Mouse (Mus musculus) MEL (cell line): ENCODE results near the gene Ccl6. TPM values are rescaled to one million over a fixed set of nuclear protein-coding genes. Genes with fewer than 3 reads are reported as not detected.

Source experiments
- DNase-seq: peaks from one replicate; pipeline ENCODE4 v3.0.0; 2011; ENCODE audit warnings: low read depth, low spot score
- H3K27ac ChIP-seq: 2 replicates; pipeline ENCODE4 v1.5.1; 2012; ENCODE audit warnings: low read depth, mild to moderate bottlenecking, control low read depth, low read length, moderate library complexity; ENCODE audit not compliant: control insufficient read depth
- H3K27me3 ChIP-seq, 2 experiments: fragments of 150-350 bp in 1 of 2; sonication (generic) in 1 of 2; 2 replicates each; pipeline ENCODE4 v1.6.1; 2012; ENCODE audit warnings: low read length in 2 of 2, mild to moderate bottlenecking in 2 of 2, improper control_type of control experiment in 1 of 2, moderate library complexity in 1 of 2; ENCODE audit not compliant: insufficient read depth in 2 of 2, control insufficient read depth in 1 of 2
- H3K36me3 ChIP-seq, 2 experiments: 2 replicates each; pipeline ENCODE4 v1.6.1; 2012 to 2014; ENCODE audit warnings: low read length in 2 of 2, improper control_type of control experiment in 1 of 2, inconsistent platforms in 1 of 2, mild to moderate bottlenecking in 1 of 2; ENCODE audit not compliant: insufficient read depth in 2 of 2, control insufficient read depth in 1 of 2
- H3K4me1 ChIP-seq, 2 experiments: fragments of 150-350 bp in 1 of 2; sonication (generic) in 1 of 2; 2 replicates each; pipeline ENCODE4 v1.6.1; 2012; ENCODE audit warnings: low read length in 2 of 2, improper control_type of control experiment in 1 of 2, mild to moderate bottlenecking in 1 of 2; ENCODE audit not compliant: insufficient read depth in 2 of 2, control insufficient read depth in 1 of 2
- H3K4me3 ChIP-seq, 2 experiments: fragments of 150-350 bp in 1 of 2; sonication (generic) in 1 of 2; 2 replicates each; pipeline ENCODE4 v1.5.1; 2012; ENCODE audit warnings: low read depth in 2 of 2, low read length in 2 of 2, mild to moderate bottlenecking in 2 of 2, moderate library complexity in 2 of 2, control low read depth in 1 of 2, improper control_type of control experiment in 1 of 2; ENCODE audit not compliant: control insufficient read depth in 1 of 2, insufficient read depth in 1 of 2
- H3K79me2 ChIP-seq: 2 replicates; pipeline ENCODE4 v1.6.1; 2012; ENCODE audit warnings: mild to moderate bottlenecking, low read length, moderate library complexity; ENCODE audit not compliant: control insufficient read depth, poor library complexity, insufficient read depth
- H3K9ac ChIP-seq: 2 replicates; pipeline ENCODE4 v1.6.1; 2012; ENCODE audit warnings: low read depth, mild to moderate bottlenecking, control low read depth, low read length, moderate library complexity; ENCODE audit not compliant: control insufficient read depth, poor library complexity, severe bottlenecking
- H3K9me3 ChIP-seq: fragments of 150-350 bp; sonication (generic); replicated peaks from 2 replicates; pipeline ENCODE4 v1.6.1; 2012; ENCODE audit warnings: mild to moderate bottlenecking, low read length, improper control_type of control experiment, moderate library complexity; ENCODE audit not compliant: insufficient read depth
- CHD2 ChIP-seq: IDR thresholded peaks from 2 replicates; pipeline ENCODE4 v1.6.1; 2011; ENCODE audit warnings: low read length, improper control_type of control experiment
- CTCF ChIP-seq, 3 experiments: IDR thresholded peaks in 2 of 3; conservative IDR thresholded peaks in 1 of 3; 2 replicates each; pipeline ENCODE4 v1.5.1; 2011 to 2012; ENCODE audit warnings: low read length in 3 of 3, low read depth in 2 of 3, mild to moderate bottlenecking in 2 of 3, improper control_type of control experiment in 1 of 3, inconsistent platforms in 1 of 3, mixed read lengths in 1 of 3, moderate library complexity in 1 of 3; ENCODE audit not compliant: control insufficient read depth in 1 of 3, insufficient read depth in 1 of 3, poor library complexity in 1 of 3, severe bottlenecking in 1 of 3
- EP300 ChIP-seq, 2 experiments: IDR thresholded peaks; 2 replicates each; pipeline ENCODE4 v1.6.1; 2011; ENCODE audit warnings: improper control_type of control experiment in 2 of 2, low read length in 2 of 2, low read depth in 1 of 2, mild to moderate bottlenecking in 1 of 2
- ETS1 ChIP-seq: IDR thresholded peaks from 2 replicates; pipeline ENCODE4 v1.6.1; 2012; ENCODE audit warnings: low read depth, mild to moderate bottlenecking, inconsistent platforms, low read length, improper control_type of control experiment, moderate library complexity
- GABPA ChIP-seq: IDR thresholded peaks from 2 replicates; pipeline ENCODE4 v1.6.1; 2012; ENCODE audit warnings: low read depth, mild to moderate bottlenecking, inconsistent platforms, low read length, improper control_type of control experiment, moderate library complexity
- GATA1 ChIP-seq: IDR thresholded peaks from 2 replicates; pipeline ENCODE4 v1.6.1; 2011; ENCODE audit warnings: low read depth, low read length, improper control_type of control experiment
- MAX ChIP-seq: IDR thresholded peaks from 2 replicates; pipeline ENCODE4 v1.6.1; 2011; ENCODE audit warnings: low read length, improper control_type of control experiment
- MEF2A ChIP-seq: IDR thresholded peaks from 2 replicates; pipeline ENCODE4 v1.6.1; 2014; ENCODE audit warnings: low read depth, mild to moderate bottlenecking, inconsistent platforms, low read length, improper control_type of control experiment; ENCODE audit not compliant: poor library complexity, insufficient replicate concordance, severe bottlenecking; ENCODE audit errors: extremely low read depth
- MYC ChIP-seq: IDR thresholded peaks from 2 replicates; pipeline ENCODE4 v1.6.1; 2011; ENCODE audit warnings: low read depth, mild to moderate bottlenecking, low read length, improper control_type of control experiment, moderate library complexity
- NELFE ChIP-seq: IDR thresholded peaks from 2 replicates; pipeline ENCODE4 v1.6.1; 2011; ENCODE audit warnings: low read depth, low read length, improper control_type of control experiment
- RCOR1 ChIP-seq: IDR thresholded peaks from 2 replicates; pipeline ENCODE4 v1.6.1; 2012; ENCODE audit warnings: low read depth, mild to moderate bottlenecking, inconsistent platforms, low read length, improper control_type of control experiment
- SMC3 ChIP-seq: IDR thresholded peaks from 2 replicates; pipeline ENCODE4 v1.6.1; 2011; ENCODE audit warnings: low read depth, low read length, improper control_type of control experiment
- TAL1 ChIP-seq: IDR thresholded peaks from 2 replicates; pipeline ENCODE4 v1.6.1; 2012; ENCODE audit warnings: mild to moderate bottlenecking, inconsistent platforms, low read length, moderate library complexity, mixed read lengths
- USF2 ChIP-seq, 2 experiments: IDR thresholded peaks; 2 replicates each; pipeline ENCODE4 v1.6.1; 2011 to 2012; ENCODE audit warnings: improper control_type of control experiment in 2 of 2, low read length in 2 of 2, borderline replicate concordance in 1 of 2, inconsistent platforms in 1 of 2, low read depth in 1 of 2, mild to moderate bottlenecking in 1 of 2; ENCODE audit not compliant: insufficient read depth in 1 of 2
- ZC3H11A ChIP-seq: IDR thresholded peaks from 2 replicates; pipeline ENCODE4 v1.6.1; 2012; ENCODE audit warnings: low read depth, mild to moderate bottlenecking, inconsistent platforms, low read length, improper control_type of control experiment
- ZKSCAN1 ChIP-seq: IDR thresholded peaks from 2 replicates; pipeline ENCODE4 v1.6.1; 2012; ENCODE audit warnings: low read depth, mild to moderate bottlenecking, inconsistent platforms, low read length, improper control_type of control experiment, moderate library complexity
- polyA plus RNA-seq, 2 experiments: library from polyadenylated mRNA; stranded (reverse) in 1 of 2; unstranded in 1 of 2; fragments of >175 nt in 1 of 2; fragments of >200 nt in 1 of 2; gene quantifications; 2 replicates each; pipeline versions ENCODE4 v1.2.1 to v1.2.4; 2012; ENCODE audit warnings: low replicate concordance in 2 of 2, low read depth in 1 of 2; ENCODE audit not compliant: insufficient read length in 2 of 2, insufficient read depth in 1 of 2, missing spikeins in 1 of 2
- total RNA-seq: library from RNA; depleted of rRNA; stranded (reverse); fragments of 300-350 nt; gene quantifications from 2 replicates; pipeline ENCODE4 v1.2.3, GENCODE M21; 2012

The Ccl6 gene
- total and polyA plus RNA-seq, 3 experiments = not detected

DNA sequence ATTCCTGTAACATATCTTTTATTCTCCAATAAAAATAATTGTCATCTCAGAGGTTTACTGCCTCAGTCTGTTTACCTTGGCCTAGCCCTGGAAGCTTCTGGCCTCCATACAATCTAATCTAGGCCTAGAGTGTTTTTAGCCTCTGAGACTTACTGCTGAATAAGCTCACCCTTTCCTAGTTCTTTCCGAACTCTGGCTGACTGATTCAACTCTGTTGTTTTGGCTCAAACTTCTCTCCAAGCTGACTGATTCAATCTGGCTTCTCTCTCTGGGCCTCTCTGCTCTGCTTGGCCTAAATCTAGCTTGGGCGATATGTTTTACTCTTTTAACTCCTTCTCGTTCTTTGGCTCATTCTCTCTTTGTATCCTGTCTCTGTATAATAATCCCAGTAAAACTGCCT, 6.1 kb upstream of the Ccl6 start:
- Histone ChIP-seq H3K27me3 (peaks cover 18 to 26% of the 10 kb centered on the region in 2 experiments), H3K4me1 (no peaks in the 10 kb centered on the region)
- TF ChIP-seq TAL1 (no peak), ZC3H11A (no peak), ETS1 (no peak), GABPA (no peak), CHD2 (no peak), RCOR1 (no peak), MEF2A (no peak), ZKSCAN1 (no peak), NELFE (no peak)

DNA sequence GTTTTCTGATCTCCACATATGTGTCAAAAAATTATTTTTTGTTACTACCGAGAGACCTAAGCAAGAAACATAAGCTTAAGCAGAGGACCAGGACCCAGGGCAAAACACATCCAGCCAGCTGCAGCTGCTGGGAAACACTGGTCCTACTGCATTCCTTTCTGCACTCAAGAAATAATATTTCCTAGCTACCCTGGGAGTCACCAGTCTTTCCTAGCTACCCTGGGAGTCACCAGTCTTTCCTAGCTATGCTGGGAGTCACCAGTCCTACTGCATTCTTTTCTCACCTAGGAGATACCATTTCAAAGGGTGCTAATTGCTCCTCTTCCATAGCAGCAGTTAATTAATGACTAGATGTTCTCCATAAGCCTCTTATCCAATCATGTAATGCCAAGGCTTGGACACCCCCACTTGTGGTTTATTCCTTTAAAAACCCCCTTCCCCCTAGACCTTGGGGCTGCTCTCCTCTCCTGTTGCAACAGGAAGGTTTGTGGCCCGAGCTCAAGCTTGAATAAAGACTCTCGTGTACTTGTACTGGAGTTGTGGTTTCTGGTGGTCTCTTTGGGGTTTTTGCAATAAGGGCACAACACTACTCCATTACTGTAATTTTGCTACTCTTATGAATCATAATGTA, 5.4 kb upstream of the Ccl6 start:
- Histone ChIP-seq H3K9ac (no peak overlapping the region), H3K27ac (no peak overlapping the region), H3K4me1 (no peaks in the 10 kb centered on the region), H3K4me3 (no peak overlapping the region), H3K27me3 (peaks cover 21 to 23% of the 10 kb centered on the region in 2 experiments), H3K9me3 (no peaks in the 10 kb centered on the region), H3K36me3 (no peaks in the 10 kb centered on the region), H3K79me2 (no peaks in the 10 kb centered on the region)
- no peak for DNase-seq
- TF ChIP-seq SMC3 (no peak), USF2 (IDR thresholded peaks at IDR 0.05; ENCODE audit: borderline replicate concordance in 1 of 2, insufficient read depth in 1 of 2, low read depth in 1 of 2, low read length in 2 of 2) (no peak), ZKSCAN1 (no peak), MYC (no peak), EP300 (IDR thresholded peaks at IDR 0.05; ENCODE audit: low read depth in 1 of 2, low read length in 2 of 2) (no peak), CTCF (IDR thresholded peaks at IDR 0.05 in 2 of 3, conservative IDR thresholded peaks at IDR 0.05 in 1 of 3; ENCODE audit: control insufficient read depth in 1 of 3, insufficient read depth in 1 of 3, low read depth in 2 of 3, low read length in 3 of 3, poor library complexity in 1 of 3, severe bottlenecking in 1 of 3) (no peak), MAX (no peak), GATA1 (no peak)

More for the DNA sequence above, 6.1 kb upstream of the Ccl6 start:
- no peak for DNase-seq
- no peaks in the 10 kb centered on the region for H3K79me2 ChIP-seq
- H3K9ac ChIP-seq = no peak overlapping the region
- no peak overlapping the region for H3K4me3 ChIP-seq
- no peaks in the 10 kb centered on the region for H3K36me3 ChIP-seq
- H3K27ac ChIP-seq = no peak overlapping the region
- no peaks in the 10 kb centered on the region for H3K9me3 ChIP-seq
